Mouse (Mus musculus) erythroblast, embryonic 14.5 days (primary cell): ENCODE measurements around the gene Ccdc138. TPM values are rescaled to one million over a fixed set of nuclear protein-coding genes. Genes with fewer than 3 reads are reported as not detected.

Experiments used
- H3K27me3 ChIP-seq: 2 replicates; pipeline ENCODE4 v1.6.1; 2012; ENCODE audit warnings: inconsistent platforms; ENCODE audit not compliant: control insufficient read depth
- H3K36me3 ChIP-seq: 2 replicates; pipeline ENCODE4 v1.6.1; 2012; ENCODE audit warnings: mild to moderate bottlenecking, inconsistent platforms; ENCODE audit not compliant: control insufficient read depth
- H3K4me1 ChIP-seq: 2 replicates; pipeline ENCODE4 v1.6.1; 2012; ENCODE audit warnings: inconsistent platforms; ENCODE audit not compliant: control insufficient read depth
- H3K4me3 ChIP-seq: replicated peaks from 2 replicates; pipeline ENCODE3; 2012; ENCODE audit warnings: moderate library complexity, mild to moderate bottlenecking, inconsistent platforms
- H3K9me3 ChIP-seq: 2 replicates; pipeline ENCODE4 v1.6.1; 2012; ENCODE audit warnings: low read length, inconsistent platforms, mixed read lengths; ENCODE audit not compliant: control insufficient read depth
- GATA1 ChIP-seq: IDR thresholded peaks from 2 replicates; pipeline ENCODE4 v1.6.1; 2012; ENCODE audit warnings: low read length, inconsistent platforms, mixed read lengths
- TAL1 ChIP-seq: IDR thresholded peaks from 3 replicates; pipeline ENCODE4 v1.6.1; 2012; ENCODE audit warnings: low read length, inconsistent platforms, mixed read lengths
- polyA plus RNA-seq: library from polyadenylated mRNA; stranded (reverse); fragments of >175 nt; gene quantifications from 2 replicates; pipeline ENCODE4 v1.2.3, GENCODE M21; 2012

Gene Ccdc138
- polyA plus RNA-seq, 1 experiment = 0.20 TPM

DNA sequence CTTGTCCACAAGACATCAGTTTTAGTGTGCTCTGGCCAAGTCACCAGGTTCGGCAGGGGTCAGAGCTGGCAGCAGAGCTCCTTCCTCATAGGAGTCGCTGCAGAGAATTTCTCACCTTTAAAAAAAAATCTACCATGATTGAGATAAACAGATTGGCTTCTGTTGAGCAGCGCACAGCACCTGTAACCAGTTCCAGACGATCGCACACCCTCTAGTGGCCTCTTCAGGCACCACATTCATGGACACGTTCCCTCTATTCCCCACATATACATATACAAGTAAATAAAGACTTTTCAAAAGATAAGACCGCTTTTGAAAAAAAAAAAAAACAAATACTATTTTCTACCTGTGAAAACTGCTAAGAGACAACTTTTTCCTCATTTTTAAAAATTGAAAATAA is 61.4 kb downstream of the Ccdc138 start:
- no peaks in the 10 kb centered on the region for H3K4me1 ChIP-seq
- H3K9me3 ChIP-seq = no peaks in the 10 kb centered on the region
- no peak for TF ChIP-seq TAL1
- TF ChIP-seq GATA1 = no peak
- no peaks in the 10 kb centered on the region for H3K27me3 ChIP-seq
- no peak overlapping the region for H3K4me3 ChIP-seq
- H3K36me3 ChIP-seq = no peaks in the 10 kb centered on the region

DNA sequence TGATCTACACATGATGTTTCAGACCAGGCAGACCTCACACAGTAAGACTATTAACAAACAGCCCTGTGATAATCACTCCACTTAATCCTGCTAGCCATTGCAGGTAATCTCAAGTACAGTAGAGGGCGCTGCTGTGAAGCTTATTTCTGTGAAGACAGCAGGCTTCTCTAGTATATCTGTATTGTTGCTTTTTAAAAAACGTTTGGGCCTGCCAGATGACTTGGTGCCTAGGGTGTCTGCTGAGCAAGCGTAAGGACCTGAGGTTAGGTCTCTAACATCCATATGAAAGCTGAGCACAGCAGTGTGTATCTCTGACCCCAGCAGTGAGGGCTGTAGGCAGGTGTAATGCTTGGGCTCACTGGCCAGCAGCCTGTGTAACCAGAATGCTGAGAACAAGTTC is 62.2 kb downstream of the Ccdc138 start:
- H3K4me1 ChIP-seq = no peaks in the 10 kb centered on the region
- H3K4me3 ChIP-seq = no peak overlapping the region
- no peaks in the 10 kb centered on the region for H3K36me3 ChIP-seq
- no peaks in the 10 kb centered on the region for H3K27me3 ChIP-seq
- H3K9me3 ChIP-seq = no peaks in the 10 kb centered on the region
- TF ChIP-seq TAL1 = no peak

GRCm38 (mm10) chr10:58560521-58560920 is 62.8 kb downstream of the Ccdc138 start:
- Histone ChIP-seq H3K4me1 (no peaks in the 10 kb centered on the region), H3K36me3 (no peaks in the 10 kb centered on the region), H3K27me3 (no peaks in the 10 kb centered on the region), H3K4me3 (no peak overlapping the region), H3K9me3 (no peaks in the 10 kb centered on the region)
- no peak for TF ChIP-seq GATA1
- no peak for TF ChIP-seq TAL1

GRCm38 (mm10) chr10:58585427-58586223 is 87.9 kb downstream of the Ccdc138 start:
- Histone ChIP-seq H3K4me1 (no peaks in the 10 kb centered on the region), H3K36me3 (no peaks in the 10 kb centered on the region), H3K4me3 (no peak overlapping the region), H3K27me3 (no peaks in the 10 kb centered on the region), H3K9me3 (no peaks in the 10 kb centered on the region; the same call in 1 of the 2 replicates)
- TF ChIP-seq TAL1 (no peak), GATA1 (no peak)

DNA sequence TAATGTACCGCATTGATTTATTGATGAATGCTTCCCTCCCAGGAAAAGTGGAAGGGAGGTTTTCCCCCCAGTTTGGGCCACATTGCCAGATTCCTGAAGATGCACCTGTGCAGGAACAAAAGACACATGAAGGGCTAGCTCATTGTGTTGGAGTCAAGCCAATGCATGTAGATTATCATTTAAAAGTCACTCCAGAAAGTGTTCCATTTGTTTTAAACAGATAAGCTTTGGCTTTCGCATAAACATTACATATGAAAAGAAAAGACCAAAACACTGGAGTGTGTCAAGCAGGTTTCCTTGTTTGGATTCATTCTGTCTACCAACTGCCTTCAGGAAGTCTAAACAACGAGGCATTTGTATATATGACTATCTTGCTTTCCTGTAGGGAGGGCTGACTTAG is 96.7 kb downstream of the Ccdc138 start:
- no peaks in the 10 kb centered on the region for H3K27me3 ChIP-seq
- TF ChIP-seq TAL1 = no peak
- no peak for TF ChIP-seq GATA1
- peaks cover 2% of the 10 kb centered on the region; the same call in 1 of the 2 replicates for H3K9me3 ChIP-seq
- H3K36me3 ChIP-seq = no peaks in the 10 kb centered on the region
- no peaks in the 10 kb centered on the region for H3K4me1 ChIP-seq
- H3K4me3 ChIP-seq = no peak overlapping the region

GRCm38 (mm10) chr10:58595197-58595596 is 97.4 kb downstream of the Ccdc138 start:
- Histone ChIP-seq H3K4me3 (no peak overlapping the region), H3K27me3 (no peaks in the 10 kb centered on the region), H3K4me1 (no peaks in the 10 kb centered on the region), H3K36me3 (no peaks in the 10 kb centered on the region), H3K9me3 (peaks cover 2% of the 10 kb centered on the region; the same call in 1 of the 2 replicates)
- no peak for TF ChIP-seq TAL1
- TF ChIP-seq GATA1 = no peak

- TF ChIP-seq TAL1 (no peak), GATA1 (no peak)
- Histone ChIP-seq H3K36me3 (no peaks in the 10 kb centered on the region), H3K27me3 (no peaks in the 10 kb centered on the region), H3K9me3 (peaks cover 2% of the 10 kb centered on the region; the same call in 1 of the 2 replicates), H3K4me3 (no peak overlapping the region), H3K4me1 (no peaks in the 10 kb centered on the region)
These were observed 98.1 kb downstream of the Ccdc138 start for GRCm38 (mm10) chr10:58595821-58596220.

GRCm38 (mm10) chr10:58600151-58600550 is 102.4 kb downstream of the Ccdc138 start:
- H3K4me3 ChIP-seq = no peak overlapping the region
- H3K9me3 ChIP-seq = 0 out of 2 replicates have a peak, but pooled peaks cover 3% of the 10 kb centered on the region
- no peak for TF ChIP-seq GATA1
- TF ChIP-seq TAL1 = no peak
- H3K4me1 ChIP-seq = no peaks in the 10 kb centered on the region
- H3K36me3 ChIP-seq = no peaks in the 10 kb centered on the region
- H3K27me3 ChIP-seq = no peaks in the 10 kb centered on the region

DNA sequence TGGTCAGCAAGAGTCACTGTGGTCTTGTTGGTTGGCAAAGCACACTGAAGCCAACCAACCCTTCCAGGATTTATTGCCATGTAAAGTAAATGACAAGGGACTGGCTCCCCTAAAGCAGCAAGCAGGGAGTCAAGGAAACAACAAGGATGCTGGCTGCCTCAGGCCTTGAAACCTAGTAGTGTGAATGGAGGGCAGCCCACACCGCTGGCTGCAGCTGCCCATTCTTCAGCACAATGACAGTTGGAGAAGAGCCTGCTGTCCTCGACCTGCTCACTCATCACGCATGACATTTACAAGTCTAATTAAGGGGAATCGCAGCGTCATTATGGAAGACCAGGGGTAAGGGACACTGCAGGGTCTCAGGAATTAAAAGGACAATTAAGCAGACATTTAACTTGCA is 103.2 kb downstream of the Ccdc138 start:
- 0 out of 2 replicates have a peak, but pooled peaks cover 3% of the 10 kb centered on the region for H3K9me3 ChIP-seq
- H3K27me3 ChIP-seq = no peaks in the 10 kb centered on the region
- H3K4me3 ChIP-seq = no peak overlapping the region
- TF ChIP-seq GATA1 (no peak), TAL1 (no peak)
- no peaks in the 10 kb centered on the region for H3K4me1 ChIP-seq
- H3K36me3 ChIP-seq = no peaks in the 10 kb centered on the region
